Mouse (Mus musculus) kidney, embryonic 16.5 days (tissue): ENCODE results near the gene U2af1l4. TPM values are rescaled to one million over a fixed set of nuclear protein-coding genes. Genes with fewer than 3 reads are reported as not detected.

Source experiments
- ATAC-seq: fragments of 200-750 bp; cut with Nextera tagmentation; 2 replicates; pipeline ENCODE4 v1.8.0; 2017; ENCODE audit warnings: moderate TSS enrichment; ENCODE audit not compliant: low FRiP score, low TSS enrichment
- H3K27ac ChIP-seq: fragments of 300-500 bp; sonication (generic); 2 replicates; pipeline ENCODE4 v1.5.1; 2014; ENCODE audit warnings: low read length
- H3K27me3 ChIP-seq: fragments of 300-500 bp; sonication (generic); 2 replicates; pipeline ENCODE4 v1.6.1; 2014; ENCODE audit warnings: low read length, control low read depth, mixed read lengths; ENCODE audit not compliant: insufficient read depth
- H3K36me3 ChIP-seq: fragments of 300-500 bp; sonication (generic); 2 replicates; pipeline ENCODE4 v1.6.1; 2014; ENCODE audit warnings: low read length, control low read depth, mixed read lengths; ENCODE audit not compliant: insufficient read depth
- H3K4me1 ChIP-seq: fragments of 300-500 bp; sonication (generic); 2 replicates; pipeline ENCODE4 v1.6.1; 2014; ENCODE audit warnings: low read length, control low read depth, mixed read lengths; ENCODE audit not compliant: insufficient read depth
- H3K4me2 ChIP-seq: fragments of 300-500 bp; sonication (generic); replicated peaks from 2 replicates; pipeline ENCODE4 v1.6.1; 2014; ENCODE audit warnings: low read depth, low read length
- H3K4me3 ChIP-seq: fragments of 300-500 bp; sonication (generic); 2 replicates; pipeline ENCODE4 v1.5.1; 2014; ENCODE audit warnings: mild to moderate bottlenecking, low read length
- H3K9ac ChIP-seq: fragments of 300-500 bp; sonication (generic); replicated peaks from 2 replicates; pipeline ENCODE4 v1.6.1; 2014; ENCODE audit warnings: low read length
- H3K9me3 ChIP-seq: fragments of 300-500 bp; sonication (generic); 2 replicates; pipeline ENCODE4 v1.6.1; 2016; ENCODE audit warnings: low read length, control low read depth
- WGBS: fragments of 180-500 bp; shearing (Covaris S2); extraction: QIAGEN DNeasy Blood & Tissue Kit; methylation state at CpG from one replicate; pipeline ENCODE4 v1.1.7; 2014; 5-methylcytosine and 5-hydroxymethylcytosine counted together
- polyA plus RNA-seq: library from polyadenylated mRNA; unstranded; fragments of >200 nt; fragmentation: Nextera tagmentation; extraction: Ambion mirVana; gene quantifications from 2 replicates; pipeline ENCODE4 v1.2.1, GENCODE M21; 2015

U2af1l4 gene
- polyA plus RNA-seq, 1 experiment from 2014 or later, result 91.6 TPM

- no peak for ATAC-seq
Observed at GRCm38 (mm10) chr7:30560296-30560695, 2.8 kb upstream of the U2af1l4 start.

GRCm38 (mm10) chr7:30562526-30563116 is 480 bp upstream of the U2af1l4 start:
- ATAC-seq, result 0 out of 2 replicates have a peak, but pooled peaks have one; percentile 4
- H3K4me2 ChIP-seq, result peak overlapping the region; percentile 78
- H3K27me3 ChIP-seq, result no peaks in the 10 kb centered on the region
- no peaks in the 10 kb centered on the region for H3K9me3 ChIP-seq
- H3K4me3 ChIP-seq, result peak overlapping the region; percentile 82
- H3K9ac ChIP-seq, result peak overlapping the region; percentile 81
- WGBS, result under 1% methylated on average over 27 of the region's 27 CpGs
- H3K4me1 ChIP-seq, result peaks cover 19% of the 10 kb centered on the region
- peak overlapping the region; percentile 79 for H3K27ac ChIP-seq
- H3K36me3 ChIP-seq, result peaks cover 25% of the 10 kb centered on the region

More at GRCm38 (mm10) chr7:30560296-30560695, 2.8 kb upstream of the U2af1l4 start:
- Histone ChIP-seq H3K9ac (no peak overlapping the region), H3K9me3 (no peaks in the 10 kb centered on the region), H3K27ac (no peak overlapping the region), H3K4me2 (no peak overlapping the region), H3K27me3 (no peaks in the 10 kb centered on the region), H3K36me3 (peaks cover 22% of the 10 kb centered on the region), H3K4me1 (peaks cover 19% of the 10 kb centered on the region), H3K4me3 (no peak overlapping the region)
- WGBS, result 64% methylated on average over 2 of the region's 2 CpGs

GRCm38 (mm10) chr7:30563906-30564280 is 792 bp downstream of the U2af1l4 start:
- ATAC-seq, result no peak
- Histone ChIP-seq H3K9ac (peak overlapping the region; percentile 89), H3K4me3 (peak overlapping the region; percentile 82), H3K4me1 (peaks cover 7% of the 10 kb centered on the region), H3K4me2 (peak overlapping the region; percentile 56), H3K36me3 (peaks cover 35% of the 10 kb centered on the region), H3K27me3 (no peaks in the 10 kb centered on the region), H3K9me3 (no peaks in the 10 kb centered on the region), H3K27ac (peak overlapping the region; percentile 99; the same call in 1 of the 2 replicates)
- WGBS, result 21% methylated on average over 6 of the region's 6 CpGs

- no peak within 1 kb of the TSS for H3K4me2 ChIP-seq
- no peak for ATAC-seq
- no peaks in the 10 kb centered on the region for H3K27me3 ChIP-seq
- H3K4me1 ChIP-seq, result peaks cover 7% of the 10 kb centered on the region
- H3K9ac ChIP-seq, result peak within 1 kb of the TSS; percentile 89; the same call in 1 of the 2 replicates
- H3K27ac ChIP-seq, result 0 out of 2 replicates have a peak within 1 kb of the TSS, but pooled peaks have one; percentile 26
- H3K9me3 ChIP-seq, result no peaks in the 10 kb centered on the region
- 94% methylated on average over 12 of the region's 12 CpGs for WGBS
- H3K4me3 ChIP-seq, result 0 out of 2 replicates have a peak within 1 kb of the TSS, but pooled peaks have one; percentile 82
- H3K36me3 ChIP-seq, result peaks cover 46% of the 10 kb centered on the region
Observed at GRCm38 (mm10) chr7:30564970-30565571, 2.0 kb downstream of the U2af1l4 start, which contains the start of gene Igflr1. Gene Igflr1, plus strand, starts transcription at chr7:30565427.

GRCm38 (mm10) chr7:30566033-30566432 is 2.9 kb downstream of the U2af1l4 start:
- Histone ChIP-seq H3K4me1 (peaks cover 7% of the 10 kb centered on the region), H3K4me2 (no peak overlapping the region), H3K36me3 (peaks cover 56% of the 10 kb centered on the region), H3K27me3 (no peaks in the 10 kb centered on the region), H3K27ac (0 out of 2 replicates have a peak overlapping the region, but pooled peaks have one; percentile 26), H3K9me3 (no peaks in the 10 kb centered on the region), H3K9ac (no peak overlapping the region), H3K4me3 (no peak overlapping the region)
- no peak for ATAC-seq
- 79% methylated on average over 9 of the region's 9 CpGs for WGBS

GRCm38 (mm10) chr7:30567555-30567954 is 4.5 kb downstream of the U2af1l4 start:
- no peaks in the 10 kb centered on the region for H3K27me3 ChIP-seq
- H3K9ac ChIP-seq, result no peak overlapping the region
- no peak overlapping the region for H3K4me3 ChIP-seq
- no peaks in the 10 kb centered on the region for H3K9me3 ChIP-seq
- peaks cover 68% of the 10 kb centered on the region for H3K36me3 ChIP-seq
- peaks cover 7% of the 10 kb centered on the region for H3K4me1 ChIP-seq
- no peak for ATAC-seq
- H3K27ac ChIP-seq, result no peak overlapping the region
- no peak overlapping the region for H3K4me2 ChIP-seq
- 89% methylated on average over 11 of the region's 11 CpGs for WGBS

- Histone ChIP-seq H3K27ac (no peak overlapping the region), H3K36me3 (peaks cover 93% of the 10 kb centered on the region), H3K4me3 (no peak overlapping the region), H3K4me2 (no peak overlapping the region), H3K27me3 (no peaks in the 10 kb centered on the region), H3K9me3 (no peaks in the 10 kb centered on the region), H3K9ac (no peak overlapping the region), H3K4me1 (no peaks in the 10 kb centered on the region)
- ATAC-seq, result no peak
- 93% methylated on average over 5 of the region's 5 CpGs for WGBS
Observed at GRCm38 (mm10) chr7:30572389-30572788, 9.3 kb downstream of the U2af1l4 start.

GRCm38 (mm10) chr7:30572969-30573368 is 9.9 kb downstream of the U2af1l4 start:
- Histone ChIP-seq H3K27me3 (no peaks in the 10 kb centered on the region), H3K9ac (no peak overlapping the region), H3K27ac (no peak overlapping the region), H3K4me1 (no peaks in the 10 kb centered on the region), H3K4me2 (no peak overlapping the region), H3K36me3 (peaks cover 96% of the 10 kb centered on the region), H3K9me3 (no peaks in the 10 kb centered on the region), H3K4me3 (no peak overlapping the region)
- ATAC-seq, result no peak
- 61% methylated on average over 2 of the region's 2 CpGs for WGBS

- no peak overlapping the region for H3K4me2 ChIP-seq
- H3K4me3 ChIP-seq, result no peak overlapping the region
- peaks cover 97% of the 10 kb centered on the region for H3K36me3 ChIP-seq
- H3K27ac ChIP-seq, result no peak overlapping the region
- H3K27me3 ChIP-seq, result no peaks in the 10 kb centered on the region
- 89% methylated on average over 8 of the region's 8 CpGs for WGBS
- no peak for ATAC-seq
- no peak overlapping the region for H3K9ac ChIP-seq
- no peaks in the 10 kb centered on the region for H3K4me1 ChIP-seq
- no peaks in the 10 kb centered on the region for H3K9me3 ChIP-seq
Observed at GRCm38 (mm10) chr7:30579950-30580349, 16.8 kb downstream of the U2af1l4 start.

- Histone ChIP-seq H3K9ac (no peak overlapping the region), H3K4me1 (peaks cover 3% of the 10 kb centered on the region; the same call in 1 of the 2 replicates), H3K27me3 (no peaks in the 10 kb centered on the region), H3K27ac (no peak overlapping the region), H3K9me3 (no peaks in the 10 kb centered on the region), H3K4me2 (no peak overlapping the region), H3K4me3 (no peak overlapping the region), H3K36me3 (peaks cover 96% of the 10 kb centered on the region)
- peak; percentile 41; the same call in 1 of the 2 replicates for ATAC-seq
- WGBS, result 92% methylated on average over 16 of the region's 16 CpGs
Observed at GRCm38 (mm10) chr7:30581547-30581946, 18.4 kb downstream of the U2af1l4 start.
